Mouse (Mus musculus): Measurements from ENCODE around the gene Nkiras1. TPM values are rescaled to one million over a fixed set of nuclear protein-coding genes. Genes with fewer than 3 reads are reported as not detected.
A peak's percentile ranks its signal among the peaks of the same experiment; 100 is the strongest.

Nkiras1 gene
- polyA plus RNA-seq, 1 experiment: 140 TPM

DNA sequence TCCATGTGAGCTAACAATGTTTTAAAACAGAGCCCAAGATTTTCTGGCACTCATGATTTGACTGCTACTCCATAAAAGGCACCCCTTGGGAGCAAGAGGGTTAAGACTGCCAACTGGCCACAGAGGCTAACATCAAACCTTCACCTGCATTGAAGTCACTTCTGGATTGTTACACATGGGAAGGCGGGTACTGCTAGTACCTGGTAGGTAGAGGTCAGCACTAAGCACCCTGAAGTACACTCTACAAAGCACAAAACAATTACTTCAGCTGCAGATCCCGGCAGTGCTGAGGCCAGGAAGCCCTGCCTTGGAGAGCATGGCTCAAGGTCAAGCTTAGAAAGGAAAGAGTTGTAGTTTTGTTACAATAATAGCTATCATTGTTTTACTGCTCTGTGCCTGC is 16.5 kb downstream of the Nkiras1 start:
- Histone ChIP-seq H3K27ac (ENCODE audit: insufficient read depth, low read length) (no peak overlapping the region), H3K4me1 (ENCODE audit: control insufficient read depth, insufficient read depth, low read length) (no peaks in the 10 kb centered on the region), H3K4me3 (replicated peaks; ENCODE audit: insufficient read depth, low read depth, low read length) (no peak overlapping the region), H3K27me3 (ENCODE audit: control insufficient read depth, insufficient read depth, low read length) (no peaks in the 10 kb centered on the region)
- 77% methylated on average over 2 of the region's 2 CpGs for WGBS
- no peak for DNase-seq
- no peak for TF ChIP-seq CTCF (IDR thresholded peaks at IDR 0.05; ENCODE audit: borderline replicate concordance, insufficient read depth, low read depth, low read length)

DNA sequence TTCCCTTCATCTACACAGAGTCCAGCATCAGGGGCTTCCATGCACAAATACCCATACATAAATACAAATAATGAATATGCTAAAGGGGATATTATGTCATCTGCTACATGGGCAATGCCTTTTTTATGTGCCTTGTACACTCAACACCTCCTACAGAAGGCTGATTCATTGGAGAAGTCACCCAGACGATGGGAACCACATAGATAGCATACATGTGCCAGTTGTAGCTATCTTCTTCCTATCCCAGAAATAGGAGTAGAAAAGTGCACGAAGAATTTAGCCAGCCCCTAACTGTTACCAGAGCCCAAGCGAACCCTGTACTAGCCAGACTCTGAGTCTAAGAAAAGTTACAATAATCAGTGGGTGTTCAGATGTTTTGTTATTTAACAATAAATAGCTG is 21.2 kb downstream of the Nkiras1 start:
- TF ChIP-seq CTCF (IDR thresholded peaks at IDR 0.05; ENCODE audit: borderline replicate concordance, insufficient read depth, low read depth, low read length) (no peak), POLR2A (IDR thresholded peaks at IDR 0.05; ENCODE audit: borderline replicate concordance, insufficient read depth, low read length) (no peak)
- WGBS: 90% methylated on average over 3 of the region's 3 CpGs
- no peak overlapping the region for H3K27ac ChIP-seq (ENCODE audit: insufficient read depth, low read length)
- no peak for DNase-seq
- H3K4me1 ChIP-seq (ENCODE audit: control insufficient read depth, insufficient read depth, low read length): no peaks in the 10 kb centered on the region
- H3K27me3 ChIP-seq (ENCODE audit: control insufficient read depth, insufficient read depth, low read length): no peaks in the 10 kb centered on the region
- H3K4me3 ChIP-seq (replicated peaks; ENCODE audit: insufficient read depth, low read depth, low read length): no peak overlapping the region

DNA sequence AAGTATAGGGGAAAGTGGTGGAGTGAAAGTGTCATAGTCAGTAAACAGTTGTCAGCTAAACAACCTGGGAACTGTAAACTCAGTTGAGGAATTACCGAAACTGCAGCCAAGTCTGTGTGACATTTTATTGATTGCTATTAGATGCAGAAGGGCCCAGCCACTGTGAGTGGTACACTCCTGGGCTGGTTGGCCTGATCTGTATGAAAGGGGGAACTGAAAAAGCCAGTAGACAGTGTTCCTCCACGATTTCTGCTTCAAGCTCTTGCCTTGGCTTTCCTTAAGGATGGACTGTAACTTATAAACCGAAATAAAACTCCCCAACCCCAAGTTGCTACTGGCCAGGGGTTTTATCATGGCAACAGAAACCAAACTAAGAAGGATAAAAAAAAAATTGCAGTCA is 21.6 kb downstream of the Nkiras1 start:
- no peak overlapping the region for H3K4me3 ChIP-seq (replicated peaks; ENCODE audit: insufficient read depth, low read depth, low read length)
- no peaks in the 10 kb centered on the region for H3K4me1 ChIP-seq (ENCODE audit: control insufficient read depth, insufficient read depth, low read length)
- no peak overlapping the region for H3K27ac ChIP-seq (ENCODE audit: insufficient read depth, low read length)
- TF ChIP-seq CTCF (IDR thresholded peaks at IDR 0.05; ENCODE audit: borderline replicate concordance, insufficient read depth, low read depth, low read length) (no peak), POLR2A (IDR thresholded peaks at IDR 0.05; ENCODE audit: borderline replicate concordance, insufficient read depth, low read length) (no peak)
- no peak for DNase-seq
- no peaks in the 10 kb centered on the region for H3K27me3 ChIP-seq (ENCODE audit: control insufficient read depth, insufficient read depth, low read length)
- WGBS: 91% methylated on average over 3 of the region's 3 CpGs

DNA sequence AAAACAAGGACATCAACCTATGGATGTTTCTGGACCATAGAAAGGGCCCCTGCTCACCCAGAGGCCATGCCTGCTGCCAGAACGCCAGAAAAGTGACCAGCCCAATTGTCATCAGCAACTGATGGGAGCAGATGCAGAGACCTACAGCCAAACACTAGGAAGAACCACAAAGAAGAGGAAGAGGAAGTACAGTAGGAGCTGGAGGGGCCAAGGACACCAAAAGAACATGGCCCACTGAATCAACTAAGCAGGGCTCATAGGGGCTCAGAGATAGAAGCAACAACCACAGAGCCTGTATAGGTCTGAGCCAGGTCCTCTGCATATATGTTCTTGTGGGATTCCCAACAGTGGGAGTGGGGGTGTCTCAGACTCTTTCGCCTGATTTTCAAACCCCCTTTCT is 26.5 kb downstream of the Nkiras1 start:
- no peak overlapping the region for H3K4me3 ChIP-seq (replicated peaks; ENCODE audit: insufficient read depth, low read depth, low read length)
- TF ChIP-seq CTCF (IDR thresholded peaks at IDR 0.05; ENCODE audit: borderline replicate concordance, insufficient read depth, low read depth, low read length): no peak
- no peak for TF ChIP-seq POLR2A (IDR thresholded peaks at IDR 0.05; ENCODE audit: borderline replicate concordance, insufficient read depth, low read length)
- no peaks in the 10 kb centered on the region for H3K4me1 ChIP-seq (ENCODE audit: control insufficient read depth, insufficient read depth, low read length)
- no peak overlapping the region for H3K27ac ChIP-seq (ENCODE audit: insufficient read depth, low read length)
- DNase-seq: no peak
- no peaks in the 10 kb centered on the region for H3K27me3 ChIP-seq (ENCODE audit: control insufficient read depth, insufficient read depth, low read length)
- 76% methylated on average over 2 of the region's 2 CpGs for WGBS

DNA sequence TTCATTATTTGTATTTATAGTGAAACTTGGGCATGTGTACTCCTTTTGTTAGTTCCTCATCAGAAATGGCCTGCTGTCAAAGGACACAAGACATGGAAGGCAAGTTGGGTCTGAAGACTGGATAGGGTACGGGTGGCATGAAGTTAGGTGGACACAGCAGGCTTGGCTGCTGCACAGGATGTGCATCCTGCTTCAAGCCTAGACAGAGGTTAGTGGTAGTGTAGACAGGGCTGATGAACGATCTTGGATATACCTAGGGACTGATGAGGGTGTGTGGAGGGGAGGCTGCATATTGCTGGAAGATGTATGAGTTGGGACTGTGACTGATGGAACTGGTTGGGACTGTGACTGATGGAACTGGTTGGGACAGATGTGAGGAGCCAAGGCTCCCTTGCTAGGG is 27.9 kb downstream of the Nkiras1 start:
- WGBS: 93% methylated on average over 2 of the region's 2 CpGs
- TF ChIP-seq POLR2A (IDR thresholded peaks at IDR 0.05; ENCODE audit: borderline replicate concordance, insufficient read depth, low read length) (no peak), CTCF (IDR thresholded peaks at IDR 0.05; ENCODE audit: borderline replicate concordance, insufficient read depth, low read depth, low read length) (no peak)
- no peaks in the 10 kb centered on the region for H3K27me3 ChIP-seq (ENCODE audit: control insufficient read depth, insufficient read depth, low read length)
- DNase-seq: no peak
- H3K27ac ChIP-seq (ENCODE audit: insufficient read depth, low read length): no peak overlapping the region
- no peak overlapping the region for H3K4me3 ChIP-seq (replicated peaks; ENCODE audit: insufficient read depth, low read depth, low read length)
- peaks cover 5% of the 10 kb centered on the region for H3K4me1 ChIP-seq (ENCODE audit: control insufficient read depth, insufficient read depth, low read length)

DNA sequence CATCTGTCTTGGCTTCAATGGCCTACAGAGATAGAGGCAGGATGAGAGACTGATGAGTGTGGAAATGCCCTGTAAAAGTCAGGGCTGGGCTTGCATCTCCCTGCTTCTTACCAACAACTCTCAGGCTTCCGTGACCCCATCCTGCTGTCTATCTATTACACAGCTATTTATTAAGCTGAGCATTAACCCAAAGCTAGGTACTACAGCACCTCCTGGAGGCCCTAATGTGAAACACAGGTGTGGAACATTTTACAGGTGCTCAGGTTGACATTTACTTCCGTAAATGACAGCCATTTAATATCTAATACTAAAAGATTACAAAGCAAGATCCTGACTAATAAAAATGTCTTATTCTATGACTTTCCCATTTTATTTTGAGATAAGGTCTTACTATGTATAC is 29.7 kb downstream of the Nkiras1 start:
- no peak for DNase-seq
- H3K4me3 ChIP-seq (replicated peaks; ENCODE audit: insufficient read depth, low read depth, low read length): no peak overlapping the region
- no peaks in the 10 kb centered on the region for H3K27me3 ChIP-seq (ENCODE audit: control insufficient read depth, insufficient read depth, low read length)
- H3K4me1 ChIP-seq (ENCODE audit: control insufficient read depth, insufficient read depth, low read length): peaks cover 5% of the 10 kb centered on the region
- no peak overlapping the region for H3K27ac ChIP-seq (ENCODE audit: insufficient read depth, low read length)
- 97% methylated on average over 2 of the region's 2 CpGs for WGBS
- no peak for TF ChIP-seq CTCF (IDR thresholded peaks at IDR 0.05; ENCODE audit: borderline replicate concordance, insufficient read depth, low read depth, low read length)
- TF ChIP-seq POLR2A (IDR thresholded peaks at IDR 0.05; ENCODE audit: borderline replicate concordance, insufficient read depth, low read length): no peak

DNA sequence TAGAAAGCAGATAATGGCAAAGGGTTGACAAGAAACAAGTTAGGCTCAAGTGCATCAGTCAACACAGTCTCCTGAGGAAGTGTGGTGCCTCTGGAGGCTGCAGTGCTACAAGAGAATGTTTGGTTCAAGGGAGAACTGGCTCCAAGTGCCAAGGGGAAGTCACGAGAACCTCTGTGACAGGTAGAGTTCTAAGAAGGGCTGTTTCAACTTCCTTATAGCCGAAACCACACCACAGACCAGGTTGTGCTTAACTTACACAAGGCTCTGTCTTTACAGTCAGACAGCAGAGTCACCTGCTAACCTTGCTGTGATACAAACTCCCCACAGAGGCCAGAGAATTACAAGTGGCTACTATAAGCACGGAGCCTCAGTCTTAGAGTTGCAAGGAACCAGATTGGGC is 30.7 kb downstream of the Nkiras1 start:
- no peaks in the 10 kb centered on the region for H3K27me3 ChIP-seq (ENCODE audit: control insufficient read depth, insufficient read depth, low read length)
- peaks cover 5% of the 10 kb centered on the region for H3K4me1 ChIP-seq (ENCODE audit: control insufficient read depth, insufficient read depth, low read length)
- WGBS: 88% methylated on average over 3 of the region's 3 CpGs
- no peak for DNase-seq
- TF ChIP-seq POLR2A (IDR thresholded peaks at IDR 0.05; ENCODE audit: borderline replicate concordance, insufficient read depth, low read length) (no peak), CTCF (IDR thresholded peaks at IDR 0.05; ENCODE audit: borderline replicate concordance, insufficient read depth, low read depth, low read length) (no peak)
- H3K4me3 ChIP-seq (replicated peaks; ENCODE audit: insufficient read depth, low read depth, low read length): no peak overlapping the region
- H3K27ac ChIP-seq (ENCODE audit: insufficient read depth, low read length): no peak overlapping the region

DNA sequence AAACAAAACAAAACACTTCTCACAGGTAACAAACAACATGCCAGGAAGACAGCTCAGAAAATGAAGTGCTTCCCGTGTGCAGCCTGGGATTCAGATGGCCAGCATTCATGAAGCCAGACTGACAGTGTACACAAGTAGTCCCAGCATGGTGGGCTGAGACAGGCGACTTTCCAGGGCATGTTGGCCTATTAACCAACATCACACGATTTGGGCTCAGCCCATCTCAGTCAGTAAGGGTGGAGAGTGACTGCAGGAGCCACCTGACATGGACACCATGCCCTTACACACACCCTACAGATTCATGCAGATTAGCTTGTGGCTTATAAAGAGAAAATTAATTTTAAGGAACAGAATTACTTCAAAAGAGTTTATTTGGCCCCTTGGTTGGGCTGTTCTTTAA is 31.8 kb downstream of the Nkiras1 start:
- peaks cover 5% of the 10 kb centered on the region for H3K4me1 ChIP-seq (ENCODE audit: control insufficient read depth, insufficient read depth, low read length)
- no peak overlapping the region for H3K27ac ChIP-seq (ENCODE audit: insufficient read depth, low read length)
- no peak for DNase-seq
- H3K27me3 ChIP-seq (ENCODE audit: control insufficient read depth, insufficient read depth, low read length): no peaks in the 10 kb centered on the region
- WGBS: 43% methylated on average over 3 of the region's 3 CpGs
- no peak overlapping the region for H3K4me3 ChIP-seq (replicated peaks; ENCODE audit: insufficient read depth, low read depth, low read length)
- TF ChIP-seq CTCF (IDR thresholded peaks at IDR 0.05; ENCODE audit: borderline replicate concordance, insufficient read depth, low read depth, low read length): no peak

DNA sequence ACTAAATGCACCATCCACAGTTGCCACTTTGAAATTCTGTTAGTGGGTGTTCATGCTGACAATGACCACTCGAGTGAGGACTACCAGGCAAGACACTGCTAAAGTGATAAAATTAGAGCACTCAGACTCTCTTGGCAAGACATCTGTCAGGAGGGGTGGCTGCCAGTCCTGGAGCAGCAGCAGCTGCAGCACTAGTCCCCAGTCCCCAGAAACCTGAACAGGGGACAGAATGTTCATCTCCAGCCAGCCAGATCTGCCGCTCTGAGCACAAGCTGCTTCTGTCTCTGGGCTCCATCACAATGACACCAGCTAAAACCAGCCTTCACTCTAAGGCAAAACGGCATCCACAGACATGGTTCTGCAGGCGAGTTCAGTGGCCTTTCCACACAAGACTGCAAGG is 32.3 kb downstream of the Nkiras1 start:
- no peak for TF ChIP-seq CTCF (IDR thresholded peaks at IDR 0.05; ENCODE audit: borderline replicate concordance, insufficient read depth, low read depth, low read length)
- no peak for TF ChIP-seq POLR2A (IDR thresholded peaks at IDR 0.05; ENCODE audit: borderline replicate concordance, insufficient read depth, low read length)
- H3K27me3 ChIP-seq (ENCODE audit: control insufficient read depth, insufficient read depth, low read length): no peaks in the 10 kb centered on the region
- DNase-seq: peak; percentile 35 to 45
- H3K27ac ChIP-seq (ENCODE audit: insufficient read depth, low read length): peak overlapping the region; percentile 20; the same call in 1 of the 2 replicates
- peaks cover 5% of the 10 kb centered on the region for H3K4me1 ChIP-seq (ENCODE audit: control insufficient read depth, insufficient read depth, low read length)
- no peak overlapping the region for H3K4me3 ChIP-seq (replicated peaks; ENCODE audit: insufficient read depth, low read depth, low read length)
- WGBS: 31% methylated on average over 4 of the region's 4 CpGs

Measured in cerebellum, adult 2 months (tissue).